Mouse (Mus musculus): ENCODE measurements around the gene Krt26.

The Krt26 gene

GRCm38 (mm10) chr11:99337866-99338265 is at the start of gene Krt26:
TSS of gene Krt26 (minus strand) at chr11:99337966.
- no peak for DNase-seq (ENCODE audit: low read depth, low spot score)

GRCm38 (mm10) chr11:99385813-99386721 is 48.3 kb upstream of the Krt26 start:
- DNase-seq (ENCODE audit: low read depth, low spot score), result peak; percentile 78

GRCm38 (mm10) chr11:99379568-99379967 is 41.8 kb upstream of the Krt26 start:
- peak; percentile 77 for DNase-seq (ENCODE audit: low read depth, low spot score)

- no peak for DNase-seq (ENCODE audit: low read depth, low spot score)
Measured at GRCm38 (mm10) chr11:99374803-99375202, 37.0 kb upstream of the Krt26 start, which contains the start of gene Krt28. TSS of gene Krt28 (minus strand) at chr11:99374903.

- no peak for DNase-seq (ENCODE audit: low read depth, low spot score)
Measured at GRCm38 (mm10) chr11:99369853-99370451, 32.2 kb upstream of the Krt26 start.

- DNase-seq (ENCODE audit: low read depth, low spot score), result peak; percentile 20
Measured at GRCm38 (mm10) chr11:99369229-99369628, 31.5 kb upstream of the Krt26 start.

GRCm38 (mm10) chr11:99366791-99367190 is 29.0 kb upstream of the Krt26 start:
- DNase-seq (ENCODE audit: low read depth, low spot score), result peak; percentile 4

- DNase-seq (ENCODE audit: low read depth, low spot score), result peak; percentile 77
Measured at GRCm38 (mm10) chr11:99364412-99364811, 26.6 kb upstream of the Krt26 start.

GRCm38 (mm10) chr11:99361423-99361822 is 23.7 kb upstream of the Krt26 start:
- DNase-seq (ENCODE audit: low read depth, low spot score), result no peak

- no peak for DNase-seq (ENCODE audit: low read depth, low spot score)
Measured at GRCm38 (mm10) chr11:99351004-99351403, 13.2 kb upstream of the Krt26 start, which contains the start of gene Krt27. TSS of gene Krt27 (minus strand) at chr11:99351104.

GRCm38 (mm10) chr11:99339299-99339847 is 1.6 kb upstream of the Krt26 start:
- peak; percentile 23 for DNase-seq (ENCODE audit: low read depth, low spot score)

- DNase-seq (ENCODE audit: low read depth, low spot score), result no peak
Measured at GRCm38 (mm10) chr11:99333426-99333825, 4.3 kb downstream of the Krt26 start.

GRCm38 (mm10) chr11:99329655-99330054 is 8.1 kb downstream of the Krt26 start:
- DNase-seq (ENCODE audit: low read depth, low spot score), result no peak

GRCm38 (mm10) chr11:99322851-99323250 is 14.9 kb downstream of the Krt26 start, which contains the start of gene Krt25:
TSS of gene Krt25 (minus strand) at chr11:99322951.
- DNase-seq (ENCODE audit: low read depth, low spot score), result no peak

GRCm38 (mm10) chr11:99321094-99321493 is 16.7 kb downstream of the Krt26 start:
- DNase-seq (ENCODE audit: low read depth, low spot score), result no peak

GRCm38 (mm10) chr11:99319127-99319526 is 18.6 kb downstream of the Krt26 start:
- DNase-seq (ENCODE audit: low read depth, low spot score), result no peak

GRCm38 (mm10) chr11:99316543-99316942 is 21.2 kb downstream of the Krt26 start:
- DNase-seq (ENCODE audit: low read depth, low spot score), result no peak

- DNase-seq (ENCODE audit: low read depth, low spot score), result no peak
Measured at GRCm38 (mm10) chr11:99314594-99314993, 23.2 kb downstream of the Krt26 start.

- DNase-seq (ENCODE audit: low read depth, low spot score), result peak; percentile 62
Measured at GRCm38 (mm10) chr11:99310882-99311281, 26.9 kb downstream of the Krt26 start.

GRCm38 (mm10) chr11:99307579-99307978 is 30.2 kb downstream of the Krt26 start:
- DNase-seq (ENCODE audit: low read depth, low spot score), result peak; percentile 84

- DNase-seq (ENCODE audit: low read depth, low spot score), result no peak
Measured at GRCm38 (mm10) chr11:99295039-99295438, 42.7 kb downstream of the Krt26 start.

- peak; percentile 26 for DNase-seq (ENCODE audit: low read depth, low spot score)
Measured at GRCm38 (mm10) chr11:99292846-99293245, 44.9 kb downstream of the Krt26 start.

All from mesoderm, embryonic 11.5 days (tissue).